Mouse (Mus musculus): ENCODE measurements around the gene Sergef. TPM values are rescaled to one million over a fixed set of nuclear protein-coding genes. Genes with fewer than 3 reads are reported as not detected.

Gene Sergef
- total RNA-seq, 1 experiment: 5.4 TPM

GRCm38 (mm10) chr7:46559006-46559405 is 80.6 kb downstream of the Sergef start:
- no peak for TF ChIP-seq MAFK (IDR thresholded peaks at IDR 0.05; ENCODE audit: insufficient read depth, low read depth, low read length)
- TF ChIP-seq CHD2 (IDR thresholded peaks at IDR 0.05; ENCODE audit: low read depth, low read length): no peak
- no peak for TF ChIP-seq ZC3H11A (IDR thresholded peaks at IDR 0.05; ENCODE audit: borderline replicate concordance, low read depth, low read length)
- TF ChIP-seq ZNF384 (IDR thresholded peaks at IDR 0.05; ENCODE audit: low read depth, low read length): no peak
- TF ChIP-seq HCFC1 (IDR thresholded peaks at IDR 0.05; ENCODE audit: borderline replicate concordance, insufficient read depth, low read length): no peak
- no peaks in the 10 kb centered on the region for H3K4me1 ChIP-seq (ENCODE audit: control insufficient read depth in 2 of 2, insufficient read depth in 2 of 2, low read length in 2 of 2, poor library complexity in 1 of 2)
- H3K4me3 ChIP-seq (ENCODE audit: insufficient read depth in 1 of 2, low read depth in 1 of 2, low read length in 2 of 2, poor library complexity in 1 of 2, severe bottlenecking in 1 of 2): no peak overlapping the region
- no peaks in the 10 kb centered on the region for H3K9me3 ChIP-seq (ENCODE audit: control insufficient read depth, insufficient read depth, low read depth, low read length)
- no peak overlapping the region for H3K27ac ChIP-seq (ENCODE audit: insufficient read depth, low read depth, low read length, poor library complexity, severe bottlenecking)
- in situ Hi-C loops (cut with MboI; ENCODE audit: low sequenced_read_pairs in 2 of 2, unreplicated experiment in 2 of 2): loop anchor here (25.0 kb wide), 1 partner anchor 172 kb away; the partner anchor contains the start of genes Kcnc1 (in 2 of the 2) and Myod1 (in 2 of the 2)
- no peak overlapping the region for H3K9ac ChIP-seq (ENCODE audit: insufficient read depth, low read depth, low read length, poor library complexity, severe bottlenecking)
- H3K36me3 ChIP-seq (ENCODE audit: control insufficient read depth, insufficient read depth, low read length, poor library complexity, severe bottlenecking): peaks cover 2% of the 10 kb centered on the region; the same call in 1 of the 2 replicates
- DNase-seq (ENCODE audit: low read depth, low spot score): no peak

- Histone ChIP-seq H3K4me1 (ENCODE audit: control insufficient read depth in 2 of 2, insufficient read depth in 2 of 2, low read length in 2 of 2, poor library complexity in 1 of 2) (no peaks in the 10 kb centered on the region), H3K9ac (ENCODE audit: insufficient read depth, low read depth, low read length, poor library complexity, severe bottlenecking) (no peak overlapping the region), H3K4me3 (ENCODE audit: insufficient read depth in 1 of 2, low read depth in 1 of 2, low read length in 2 of 2, poor library complexity in 1 of 2, severe bottlenecking in 1 of 2) (no peak overlapping the region), H3K36me3 (ENCODE audit: control insufficient read depth, insufficient read depth, low read length, poor library complexity, severe bottlenecking) (peaks cover 2% of the 10 kb centered on the region; the same call in 1 of the 2 replicates), H3K27ac (ENCODE audit: insufficient read depth, low read depth, low read length, poor library complexity, severe bottlenecking) (no peak overlapping the region), H3K9me3 (ENCODE audit: control insufficient read depth, insufficient read depth, low read depth, low read length) (no peaks in the 10 kb centered on the region)
- in situ Hi-C loops (cut with MboI; ENCODE audit: low sequenced_read_pairs in 2 of 2, unreplicated experiment in 2 of 2): loop anchor here (25.0 kb wide), 1 partner anchor 171 kb away; the partner anchor contains the start of genes Kcnc1 (in 2 of the 2) and Myod1 (in 2 of the 2)
- TF ChIP-seq ZNF384 (IDR thresholded peaks at IDR 0.05; ENCODE audit: low read depth, low read length) (no peak), MAFK (IDR thresholded peaks at IDR 0.05; ENCODE audit: insufficient read depth, low read depth, low read length) (no peak), HCFC1 (IDR thresholded peaks at IDR 0.05; ENCODE audit: borderline replicate concordance, insufficient read depth, low read length) (no peak), ZC3H11A (IDR thresholded peaks at IDR 0.05; ENCODE audit: borderline replicate concordance, low read depth, low read length) (no peak), CHD2 (IDR thresholded peaks at IDR 0.05; ENCODE audit: low read depth, low read length) (no peak)
- DNase-seq (ENCODE audit: low read depth, low spot score): no peak
These were observed 81.6 kb downstream of the Sergef start for GRCm38 (mm10) chr7:46557996-46558395.

- Histone ChIP-seq H3K27ac (ENCODE audit: insufficient read depth, low read depth, low read length, poor library complexity, severe bottlenecking) (no peak overlapping the region), H3K9ac (ENCODE audit: insufficient read depth, low read depth, low read length, poor library complexity, severe bottlenecking) (no peak overlapping the region), H3K36me3 (ENCODE audit: control insufficient read depth, insufficient read depth, low read length, poor library complexity, severe bottlenecking) (peaks cover 2% of the 10 kb centered on the region; the same call in 1 of the 2 replicates), H3K4me3 (ENCODE audit: insufficient read depth in 1 of 2, low read depth in 1 of 2, low read length in 2 of 2, poor library complexity in 1 of 2, severe bottlenecking in 1 of 2) (no peak overlapping the region), H3K9me3 (ENCODE audit: control insufficient read depth, insufficient read depth, low read depth, low read length) (no peaks in the 10 kb centered on the region), H3K4me1 (ENCODE audit: control insufficient read depth in 2 of 2, insufficient read depth in 2 of 2, low read length in 2 of 2, poor library complexity in 1 of 2) (no peaks in the 10 kb centered on the region)
- TF ChIP-seq CHD2 (IDR thresholded peaks at IDR 0.05; ENCODE audit: low read depth, low read length) (no peak), HCFC1 (IDR thresholded peaks at IDR 0.05; ENCODE audit: borderline replicate concordance, insufficient read depth, low read length) (no peak), ZNF384 (IDR thresholded peaks at IDR 0.05; ENCODE audit: low read depth, low read length) (no peak), MAFK (IDR thresholded peaks at IDR 0.05; ENCODE audit: insufficient read depth, low read depth, low read length) (no peak), ZC3H11A (IDR thresholded peaks at IDR 0.05; ENCODE audit: borderline replicate concordance, low read depth, low read length) (no peak)
- DNase-seq (ENCODE audit: low read depth, low spot score): no peak
- in situ Hi-C loops (cut with MboI; ENCODE audit: low sequenced_read_pairs in 2 of 2, unreplicated experiment in 2 of 2): loop anchor here (25.0 kb wide), 1 partner anchor 170 kb away; the partner anchor contains the start of genes Kcnc1 (in 2 of the 2) and Myod1 (in 2 of the 2)
These were observed 82.2 kb downstream of the Sergef start for GRCm38 (mm10) chr7:46557387-46557786.

GRCm38 (mm10) chr7:46556358-46557118 is 83.1 kb downstream of the Sergef start:
- Histone ChIP-seq H3K36me3 (ENCODE audit: control insufficient read depth, insufficient read depth, low read length, poor library complexity, severe bottlenecking) (peaks cover 2% of the 10 kb centered on the region; the same call in 1 of the 2 replicates), H3K4me3 (ENCODE audit: insufficient read depth in 1 of 2, low read depth in 1 of 2, low read length in 2 of 2, poor library complexity in 1 of 2, severe bottlenecking in 1 of 2) (no peak overlapping the region), H3K4me1 (ENCODE audit: control insufficient read depth in 2 of 2, insufficient read depth in 2 of 2, low read length in 2 of 2, poor library complexity in 1 of 2) (no peaks in the 10 kb centered on the region), H3K27ac (ENCODE audit: insufficient read depth, low read depth, low read length, poor library complexity, severe bottlenecking) (no peak overlapping the region), H3K9ac (ENCODE audit: insufficient read depth, low read depth, low read length, poor library complexity, severe bottlenecking) (no peak overlapping the region), H3K9me3 (ENCODE audit: control insufficient read depth, insufficient read depth, low read depth, low read length) (no peaks in the 10 kb centered on the region)
- in situ Hi-C loops (cut with MboI; ENCODE audit: low sequenced_read_pairs in 2 of 2, unreplicated experiment in 2 of 2): loop anchor here (25.0 kb wide), 1 partner anchor 169 kb away; the partner anchor contains the start of genes Kcnc1 (in 2 of the 2) and Myod1 (in 2 of the 2)
- no peak for DNase-seq (ENCODE audit: low read depth, low spot score)
- TF ChIP-seq MAFK (IDR thresholded peaks at IDR 0.05; ENCODE audit: insufficient read depth, low read depth, low read length) (no peak), HCFC1 (IDR thresholded peaks at IDR 0.05; ENCODE audit: borderline replicate concordance, insufficient read depth, low read length) (no peak)

Data from ES-E14 (cell line).